12 mouse cellular contexts compared by ENCODE assay signal in the genomic region with DNA sequence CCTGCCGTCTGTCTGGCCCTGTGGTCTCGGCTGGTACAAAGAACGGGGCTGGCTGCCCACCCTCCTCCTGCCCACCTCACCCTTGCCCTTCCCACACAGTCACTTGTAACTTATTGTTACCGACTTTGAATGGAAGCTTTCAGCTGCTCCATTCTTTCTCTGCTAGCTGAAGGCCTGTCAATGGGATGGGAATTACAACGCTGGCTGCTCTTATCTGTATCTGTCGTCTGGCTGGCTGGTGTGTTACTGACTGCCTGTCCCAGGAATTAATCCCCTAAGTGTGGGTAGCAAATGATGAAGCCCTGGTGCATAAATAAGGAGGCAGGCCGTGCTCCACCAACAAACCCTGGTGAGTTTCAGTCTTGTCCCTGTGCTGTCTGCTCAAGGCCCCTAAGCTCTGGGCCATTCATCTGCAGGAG. TPM values are rescaled to one million over a fixed set of nuclear protein-coding genes. Genes with fewer than 3 reads are reported as not detected.
A peak's percentile ranks its signal among the peaks of the same experiment; 100 is the strongest.
DNase-seq lines count a peak whose midpoint lies in the region; ATAC-seq lines count a peak whose summit lies in the region.
"Had no signal": no experiment of that assay in that cellular context is flagged by ENCODE, and none has a peak within 500 bp of the region (broad histone marks: within the 10 kb centered on the region; RNA-seq: fewer than 3 reads in every experiment).

No protein-coding gene starts in this region.

- H3K9ac ChIP-seq in neural tube, embryonic 15.5 days (replicated peaks) = no peak overlapping the region
- H3K9ac ChIP-seq in hindbrain, embryonic 13.5 days = no peak overlapping the region
- H3K9ac ChIP-seq in neural tube, embryonic 12.5 days = no peak overlapping the region
- H3K9ac ChIP-seq: intestine, embryonic 15.5 days had no signal

- no peak overlapping the region for H3K4me2 ChIP-seq in neural tube, embryonic 15.5 days
- no peak overlapping the region for H3K4me2 ChIP-seq in hindbrain, embryonic 13.5 days
- H3K4me2 ChIP-seq in neural tube, embryonic 12.5 days (replicated peaks) = peak overlapping the region; percentile 16; the same call in 1 of the 2 replicates
- H3K4me2 ChIP-seq: intestine, embryonic 15.5 days had no signal

- H3K36me3 ChIP-seq in neural tube, embryonic 15.5 days = no peaks in the 10 kb centered on the region
- H3K36me3 ChIP-seq in hindbrain, embryonic 13.5 days = no peaks in the 10 kb centered on the region
- no peaks in the 10 kb centered on the region for H3K36me3 ChIP-seq in neural tube, embryonic 12.5 days
- H3K36me3 ChIP-seq: intestine, embryonic 15.5 days had no signal

- no peak overlapping the region for H3K27ac ChIP-seq in neural tube, embryonic 15.5 days (replicated peaks)
- peak overlapping the region; percentile 62 for H3K27ac ChIP-seq in hindbrain, embryonic 13.5 days
- H3K27ac ChIP-seq in neural tube, embryonic 12.5 days = no peak overlapping the region
- H3K27ac ChIP-seq: intestine, embryonic 15.5 days; left cerebral cortex, adult 2 months had no signal

- WGBS in neural tube, embryonic 15.5 days = 13% methylated on average over 7 of the region's 7 CpGs
- 7% methylated on average over 7 of the region's 7 CpGs for WGBS in hindbrain, embryonic 13.5 days
- 12% methylated on average over 7 of the region's 7 CpGs for WGBS in neural tube, embryonic 12.5 days

- H3K4me3 ChIP-seq in neural tube, embryonic 15.5 days (replicated peaks) = no peak overlapping the region
- no peak overlapping the region for H3K4me3 ChIP-seq in hindbrain, embryonic 13.5 days
- H3K4me3 ChIP-seq in neural tube, embryonic 12.5 days = no peak overlapping the region
- H3K4me3 ChIP-seq: intestine, embryonic 15.5 days; left cerebral cortex, adult 2 months had no signal

- H3K9me3 ChIP-seq in neural tube, embryonic 15.5 days (replicated peaks) = no peaks in the 10 kb centered on the region
- no peaks in the 10 kb centered on the region for H3K9me3 ChIP-seq in hindbrain, embryonic 13.5 days
- no peaks in the 10 kb centered on the region for H3K9me3 ChIP-seq in neural tube, embryonic 12.5 days
- H3K9me3 ChIP-seq: intestine, embryonic 15.5 days had no signal

- no peak for ATAC-seq in neural tube, embryonic 15.5 days (ENCODE audit: low FRiP score)
- ATAC-seq in hindbrain, embryonic 13.5 days (ENCODE audit: low FRiP score) = peak; percentile 72; the same call in 1 of the 2 replicates
- ATAC-seq in neural tube, embryonic 12.5 days (ENCODE audit: low FRiP score, low read depth) = peak; percentile 87
- ATAC-seq: intestine, embryonic 15.5 days; lung, postnatal 0 days had no signal

- peaks cover 11% of the 10 kb centered on the region; the same call in 1 of the 2 replicates for H3K4me1 ChIP-seq in neural tube, embryonic 15.5 days
- H3K4me1 ChIP-seq in hindbrain, embryonic 13.5 days (replicated peaks) = peaks cover 24% of the 10 kb centered on the region
- peaks cover 26% of the 10 kb centered on the region for H3K4me1 ChIP-seq in neural tube, embryonic 12.5 days
- H3K4me1 ChIP-seq: intestine, embryonic 15.5 days had no signal

- no peaks in the 10 kb centered on the region; the same call in 1 of the 2 replicates for H3K27me3 ChIP-seq in neural tube, embryonic 15.5 days (replicated peaks)
- peaks cover 18% of the 10 kb centered on the region for H3K27me3 ChIP-seq in hindbrain, embryonic 13.5 days
- no peaks in the 10 kb centered on the region; the same call in 1 of the 2 replicates for H3K27me3 ChIP-seq in neural tube, embryonic 12.5 days (replicated peaks)
- H3K27me3 ChIP-seq: intestine, embryonic 15.5 days had no signal

- DNase-seq in adrenal gland, adult (ENCODE audit: inconsistent age in 2 of 2, low spot score in 1 of 2) = peak; percentile 29 to 72
- DNase-seq in adrenal gland, postnatal 10 days = no peak
- peak; percentile 36 for DNase-seq in neural tube, embryonic 10.5 days (ENCODE audit: extremely low spot score, low spot score)
- DNase-seq in urinary bladder, postnatal 4 days (ENCODE audit: low spot score in 2 of 2) = no peak
- no peak for DNase-seq in frontal cortex, postnatal 25 days (ENCODE audit: low spot score in 2 of 2)
- DNase-seq: kidney, postnatal 36 days had no signal

RNA-seq across cellular contexts. Expression of a gene that starts 34.5 kb away (rescaled TPM):
- total RNA-seq in adrenal gland, postnatal 10 days (2021) = 10 to 100 TPM; 29.1 to 33.7 TPM
- 31.2 and 32.2 TPM in 2 replicates for polyA plus RNA-seq in neural tube, embryonic 15.5 days (2015; fragmentation: Nextera tagmentation; extraction: Ambion mirVana)
- 28.3 and 33.3 TPM in 2 replicates for polyA plus RNA-seq in hindbrain, embryonic 13.5 days (2015; fragmentation: Nextera tagmentation; extraction: Ambion mirVana)
- polyA plus RNA-seq in neural tube, embryonic 12.5 days (2016; fragmentation: Nextera tagmentation; extraction: Ambion mirVana) = 31.3 and 35.3 TPM in 2 replicates

RNA-seq across cellular contexts. Expression of a gene that starts 40.4 kb away (rescaled TPM):
- total RNA-seq in adrenal gland, postnatal 10 days (2021) = 10 to 100 TPM; 23.2 to 30.6 TPM
- 34.0 and 42.0 TPM in 2 replicates for polyA plus RNA-seq in neural tube, embryonic 15.5 days (2015; fragmentation: Nextera tagmentation; extraction: Ambion mirVana)
- polyA plus RNA-seq in hindbrain, embryonic 13.5 days (2015; fragmentation: Nextera tagmentation; extraction: Ambion mirVana) = 29.6 and 30.4 TPM in 2 replicates
- polyA plus RNA-seq in neural tube, embryonic 12.5 days (2016; fragmentation: Nextera tagmentation; extraction: Ambion mirVana) = 22.0 and 22.9 TPM in 2 replicates

Comparison
In these comparisons a context has a peak if more than half of its experiments do, and no peak if none do; other contexts are left out.
1. DNase-seq: peak in adrenal gland, adult (2 of 2) and neural tube, embryonic 10.5 days (single experiment); none in adrenal gland, postnatal 10 days (single experiment), urinary bladder, postnatal 4 days (0 of 2) and frontal cortex, postnatal 25 days (0 of 2).